Mouse (Mus musculus): ENCODE results near the gene Gm47996. TPM values are rescaled to one million over a fixed set of nuclear protein-coding genes. Genes with fewer than 3 reads are reported as not detected.

The Gm47996 gene
- polyA plus RNA-seq, 1 experiment from 2014 or later = not detected

GRCm38 (mm10) chr1:151251194-151252010 lies 41.5 kb downstream of the Gm47996 start:
- Histone ChIP-seq H3K9ac (no peak overlapping the region), H3K27ac (no peak overlapping the region), H3K4me3 (replicated peaks; ENCODE audit: low read length) (no peak overlapping the region), H3K27me3 (ENCODE audit: control insufficient read depth, insufficient read depth, low read length) (no peaks in the 10 kb centered on the region), H3K4me1 (replicated peaks; ENCODE audit: control insufficient read depth, insufficient read depth, low read length) (no peaks in the 10 kb centered on the region), H3K4me2 (replicated peaks) (peak overlapping the region; percentile 8; the same call in 1 of the 2 replicates), H3K36me3 (replicated peaks; ENCODE audit: control insufficient read depth, insufficient read depth) (no peaks in the 10 kb centered on the region), H3K9me3 (ENCODE audit: control insufficient read depth, low read length) (no peaks in the 10 kb centered on the region)
- DNase-seq (ENCODE audit: low spot score) = no peak
- peak; percentile 34; the same call in 1 of the 2 replicates for ATAC-seq (ENCODE audit: low FRiP score)
- WGBS = 82% methylated on average over 14 of the region's 14 CpGs

DNA sequence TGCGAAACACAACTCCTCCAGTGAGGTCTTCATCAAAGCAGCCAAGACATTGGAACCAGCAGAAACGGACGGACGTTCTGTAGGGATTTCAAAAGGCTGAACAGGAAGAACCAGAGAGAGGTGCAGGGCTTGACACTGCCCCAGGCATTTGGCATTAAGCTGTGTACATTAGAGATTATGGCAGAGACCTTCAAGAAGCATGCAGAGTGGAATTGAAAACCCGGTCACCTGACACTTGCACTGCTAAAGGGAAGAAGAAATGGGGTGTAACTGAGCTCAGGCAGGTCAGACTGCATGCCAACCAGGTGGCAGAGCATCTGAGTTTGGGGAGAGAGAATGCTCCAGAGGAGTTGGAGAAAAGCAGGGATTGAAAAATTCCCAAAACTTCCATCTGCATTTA lies 45.5 kb downstream of the Gm47996 start:
- no peak overlapping the region for H3K4me2 ChIP-seq (replicated peaks)
- no peak overlapping the region for H3K27ac ChIP-seq
- H3K4me1 ChIP-seq (replicated peaks; ENCODE audit: control insufficient read depth, insufficient read depth, low read length) = no peaks in the 10 kb centered on the region
- WGBS = 89% methylated on average over 5 of the region's 5 CpGs
- DNase-seq (ENCODE audit: low spot score) (no peak), ATAC-seq (ENCODE audit: low FRiP score) (no peak)
- no peaks in the 10 kb centered on the region for H3K36me3 ChIP-seq (replicated peaks; ENCODE audit: control insufficient read depth, insufficient read depth)
- no peak overlapping the region for H3K9ac ChIP-seq
- H3K9me3 ChIP-seq (ENCODE audit: control insufficient read depth, low read length) = no peaks in the 10 kb centered on the region
- H3K27me3 ChIP-seq (ENCODE audit: control insufficient read depth, insufficient read depth, low read length) = no peaks in the 10 kb centered on the region
- H3K4me3 ChIP-seq (replicated peaks; ENCODE audit: low read length) = no peak overlapping the region

DNA sequence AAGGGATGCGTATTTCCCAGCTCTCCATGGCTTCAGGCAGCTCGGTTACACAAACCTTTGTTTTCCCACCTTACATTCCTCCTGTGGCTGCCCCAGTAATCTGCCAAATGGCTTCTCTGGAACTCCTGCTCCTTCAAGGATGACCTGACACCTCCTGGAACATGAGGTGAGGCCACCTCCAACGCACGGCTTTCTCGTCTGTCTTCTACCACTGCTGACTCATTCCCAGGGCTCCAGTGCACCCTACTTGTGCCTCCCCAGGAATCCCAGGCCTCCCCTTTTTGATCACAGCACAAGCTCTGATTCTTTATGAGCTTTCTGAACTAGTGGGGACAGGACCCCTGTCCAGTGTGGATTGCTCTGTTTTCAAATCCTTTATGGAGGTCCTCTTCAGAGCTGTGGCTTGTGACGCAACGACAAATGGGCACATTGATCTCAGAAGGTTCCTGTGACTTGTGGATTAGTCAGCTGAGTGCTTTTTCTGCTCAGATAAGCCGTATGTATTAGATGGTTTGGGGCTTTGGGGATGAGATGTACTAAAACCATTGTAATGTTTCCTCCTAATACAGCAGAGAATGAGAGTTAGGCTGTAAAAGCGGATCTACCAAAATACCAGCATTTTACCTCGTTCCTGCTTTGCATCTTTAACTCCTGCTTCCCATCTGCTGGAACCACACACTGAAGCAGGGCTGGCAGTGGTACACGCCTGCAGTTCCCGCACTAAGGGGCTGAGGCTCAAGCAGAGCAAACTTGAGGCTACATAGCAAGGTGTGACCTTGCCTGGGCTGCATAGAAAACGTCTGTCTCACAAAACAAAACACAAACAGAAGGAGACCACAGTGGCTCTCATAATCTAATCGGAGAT lies 48.4 kb downstream of the Gm47996 start:
- H3K4me3 ChIP-seq (replicated peaks; ENCODE audit: low read length) = no peak overlapping the region
- H3K9ac ChIP-seq = no peak overlapping the region
- DNase-seq (ENCODE audit: low spot score) (no peak), ATAC-seq (ENCODE audit: low FRiP score) (no peak)
- H3K36me3 ChIP-seq (replicated peaks; ENCODE audit: control insufficient read depth, insufficient read depth) = no peaks in the 10 kb centered on the region
- H3K4me2 ChIP-seq (replicated peaks) = no peak overlapping the region
- no peaks in the 10 kb centered on the region for H3K27me3 ChIP-seq (ENCODE audit: control insufficient read depth, insufficient read depth, low read length)
- no peaks in the 10 kb centered on the region for H3K9me3 ChIP-seq (ENCODE audit: control insufficient read depth, low read length)
- H3K27ac ChIP-seq = no peak overlapping the region
- H3K4me1 ChIP-seq (replicated peaks; ENCODE audit: control insufficient read depth, insufficient read depth, low read length) = no peaks in the 10 kb centered on the region
- 78% methylated on average over 14 of the region's 14 CpGs for WGBS

DNA sequence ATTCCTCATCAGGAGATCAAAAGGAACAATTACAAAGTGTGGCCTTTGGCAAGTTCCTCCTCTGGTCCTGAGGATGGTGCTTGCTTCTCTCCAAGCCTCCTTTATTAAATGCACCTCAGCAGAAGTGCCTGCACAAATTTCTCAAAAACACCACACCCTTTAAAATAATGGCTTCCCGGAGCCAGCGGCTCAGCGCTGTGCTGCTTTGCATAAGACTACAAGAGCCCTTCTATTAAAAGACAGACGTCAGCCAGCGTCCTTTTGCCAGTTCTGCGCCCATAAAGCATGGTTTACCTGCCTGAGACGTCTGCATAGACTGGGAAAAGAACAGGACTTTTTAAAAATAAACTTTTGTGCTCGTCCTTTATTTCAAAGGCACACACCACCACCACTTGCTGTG lies 49.1 kb downstream of the Gm47996 start:
- no peaks in the 10 kb centered on the region for H3K27me3 ChIP-seq (ENCODE audit: control insufficient read depth, insufficient read depth, low read length)
- no peak overlapping the region for H3K4me2 ChIP-seq (replicated peaks)
- no peaks in the 10 kb centered on the region for H3K4me1 ChIP-seq (replicated peaks; ENCODE audit: control insufficient read depth, insufficient read depth, low read length)
- H3K36me3 ChIP-seq (replicated peaks; ENCODE audit: control insufficient read depth, insufficient read depth) = no peaks in the 10 kb centered on the region
- no peak overlapping the region for H3K27ac ChIP-seq
- H3K9ac ChIP-seq = no peak overlapping the region
- no peak for ATAC-seq (ENCODE audit: low FRiP score)
- DNase-seq (ENCODE audit: low spot score) = no peak
- WGBS = 44% methylated on average over 8 of the region's 8 CpGs
- H3K4me3 ChIP-seq (replicated peaks; ENCODE audit: low read length) = no peak overlapping the region
- no peaks in the 10 kb centered on the region for H3K9me3 ChIP-seq (ENCODE audit: control insufficient read depth, low read length)

Other genes with a start within 250 kb of the Gm47996 start
- 1.7 and 2.2 TPM in 2 replicates for gene Hmcn1, start 216.7 kb upstream of the Gm47996 start, polyA plus RNA-seq (2014; fragmentation: Nextera tagmentation; extraction: Ambion mirVana)
- 0.19 TPM in 1 of 2 replicates, not detected in the other for gene Gm47985, start 27.6 kb upstream of the Gm47996 start, polyA plus RNA-seq (2014; fragmentation: Nextera tagmentation; extraction: Ambion mirVana)
- gene Gm8947, start 17.8 kb upstream of the Gm47996 start, polyA plus RNA-seq (2014; fragmentation: Nextera tagmentation; extraction: Ambion mirVana) = not detected in 2 replicates
- gene Gm47995, start 11.7 kb upstream of the Gm47996 start, polyA plus RNA-seq (2014; fragmentation: Nextera tagmentation; extraction: Ambion mirVana) = not detected in 2 replicates
- gene 3110040M04Rik, start 6.0 kb upstream of the Gm47996 start, polyA plus RNA-seq (2014; fragmentation: Nextera tagmentation; extraction: Ambion mirVana) = not detected in 2 replicates
- 229 and 263 TPM in 2 replicates for gene Ivns1abp, start 134.3 kb downstream of the Gm47996 start, polyA plus RNA-seq (2014; fragmentation: Nextera tagmentation; extraction: Ambion mirVana)
- gene Swt1, start 218.3 kb downstream of the Gm47996 start, polyA plus RNA-seq (2014; fragmentation: Nextera tagmentation; extraction: Ambion mirVana) = 15.1 and 20.2 TPM in 2 replicates
- 41.6 and 44.0 TPM in 2 replicates for gene Trmt1l, start 218.4 kb downstream of the Gm47996 start, polyA plus RNA-seq (2014; fragmentation: Nextera tagmentation; extraction: Ambion mirVana)

All from hindbrain, embryonic 14.5 days (tissue).